Mouse (Mus musculus): ENCODE data around the gene Atg4b. TPM values are rescaled to one million over a fixed set of nuclear protein-coding genes. Genes with fewer than 3 reads are reported as not detected.
"Not testable (repeated sequence)": the region's sequence is repeated elsewhere in the genome, so short reads cannot be mapped to it uniquely, and the experiment has no call there.

The Atg4b gene
- total and polyA plus RNA-seq, 2 experiments, result 20.0 to 29.1 TPM

DNA sequence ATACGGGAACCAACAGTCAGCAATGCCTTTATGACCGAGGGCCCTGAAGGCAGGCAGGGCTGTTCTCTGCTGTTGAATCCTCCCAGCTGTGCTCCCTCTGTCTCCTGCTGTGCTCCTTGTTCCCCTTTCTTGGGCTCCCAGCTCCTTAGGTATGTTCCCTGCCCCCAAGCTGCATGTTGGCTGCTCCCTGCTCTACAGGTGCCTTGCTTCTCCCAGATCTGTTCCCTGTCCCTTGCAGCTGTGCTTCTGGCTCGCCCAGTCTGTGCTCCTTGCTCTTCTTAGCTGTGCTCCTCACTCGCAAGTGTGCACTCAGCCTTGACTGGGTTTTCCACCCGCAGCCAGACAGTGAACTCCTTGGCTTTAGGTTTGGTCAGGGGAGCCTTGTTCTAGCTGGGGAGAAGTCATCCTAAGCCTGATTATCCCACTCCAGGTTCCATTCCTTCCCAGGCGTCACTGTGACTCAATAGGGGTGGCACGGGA is 83.4 kb downstream of the Atg4b start:
- WGBS, result 97% methylated on average over 7 of the region's 7 CpGs

DNA sequence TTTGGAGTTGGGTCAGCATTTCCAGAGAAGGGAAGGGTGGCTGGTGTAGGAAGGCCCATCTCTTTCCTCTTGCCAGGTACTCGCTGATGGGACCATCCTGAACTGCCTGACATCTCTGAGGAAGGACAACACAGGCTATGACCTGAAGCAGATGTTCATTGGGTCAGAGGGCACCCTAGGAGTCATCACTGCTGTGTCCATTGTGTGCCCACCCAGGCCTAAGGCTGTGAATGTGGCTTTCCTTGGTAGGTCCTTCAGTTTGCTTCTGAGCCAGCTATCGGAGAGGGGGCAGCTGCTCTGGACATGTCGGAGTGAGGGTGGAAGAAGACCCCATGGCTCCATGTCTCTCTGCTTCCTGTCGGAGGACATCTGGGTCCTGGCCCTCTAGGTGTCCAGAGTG is 83.9 kb downstream of the Atg4b start:
- Histone ChIP-seq H3K27ac (replicated peaks; ENCODE audit: insufficient read depth, low read depth, low read length) (no peak overlapping the region), H3K9ac (ENCODE audit: low read depth, low read length) (no peak overlapping the region), H3K27me3 (ENCODE audit: control insufficient read depth, insufficient read depth, low read length) (no peaks in the 10 kb centered on the region), H3K4me1 (ENCODE audit: control insufficient read depth, insufficient read depth, low read length) (no peaks in the 10 kb centered on the region), H3K4me3 (ENCODE audit: insufficient read depth, low read depth, low read length) (no peak overlapping the region), H3K36me3 (ENCODE audit: control insufficient read depth, insufficient read depth, low read length) (peaks cover 10% of the 10 kb centered on the region), H3K79me2 (ENCODE audit: control insufficient read depth, insufficient read depth, low read length) (no peaks in the 10 kb centered on the region; the same call in 1 of the 2 replicates)
- TF ChIP-seq CTCF (IDR thresholded peaks at IDR 0.05; ENCODE audit: low read depth, low read length), result no peak
- TF ChIP-seq POLR2A (IDR thresholded peaks at IDR 0.05; ENCODE audit: extremely low read depth, insufficient read depth, low read length), result no peak
- no peak for DNase-seq (ENCODE audit: extremely low read depth, low read depth, low spot score)
- WGBS, result 96% methylated on average over 4 of the region's 4 CpGs

More for the DNA sequence above, 83.4 kb downstream of the Atg4b start:
- H3K4me3 ChIP-seq (ENCODE audit: insufficient read depth, low read depth, low read length), result no peak overlapping the region
- no peaks in the 10 kb centered on the region for H3K4me1 ChIP-seq (ENCODE audit: control insufficient read depth, insufficient read depth, low read length)
- H3K27me3 ChIP-seq (ENCODE audit: control insufficient read depth, insufficient read depth, low read length), result no peaks in the 10 kb centered on the region
- H3K36me3 ChIP-seq (ENCODE audit: control insufficient read depth, insufficient read depth, low read length), result peaks cover 10% of the 10 kb centered on the region
- no peak for DNase-seq (ENCODE audit: extremely low read depth, low read depth, low spot score)
- H3K9ac ChIP-seq (ENCODE audit: low read depth, low read length), result no peak overlapping the region
- H3K79me2 ChIP-seq (ENCODE audit: control insufficient read depth, insufficient read depth, low read length), result no peaks in the 10 kb centered on the region; the same call in 1 of the 2 replicates
- H3K27ac ChIP-seq (replicated peaks; ENCODE audit: insufficient read depth, low read depth, low read length), result no peak overlapping the region
- no peak for TF ChIP-seq POLR2A (IDR thresholded peaks at IDR 0.05; ENCODE audit: extremely low read depth, insufficient read depth, low read length)

DNA sequence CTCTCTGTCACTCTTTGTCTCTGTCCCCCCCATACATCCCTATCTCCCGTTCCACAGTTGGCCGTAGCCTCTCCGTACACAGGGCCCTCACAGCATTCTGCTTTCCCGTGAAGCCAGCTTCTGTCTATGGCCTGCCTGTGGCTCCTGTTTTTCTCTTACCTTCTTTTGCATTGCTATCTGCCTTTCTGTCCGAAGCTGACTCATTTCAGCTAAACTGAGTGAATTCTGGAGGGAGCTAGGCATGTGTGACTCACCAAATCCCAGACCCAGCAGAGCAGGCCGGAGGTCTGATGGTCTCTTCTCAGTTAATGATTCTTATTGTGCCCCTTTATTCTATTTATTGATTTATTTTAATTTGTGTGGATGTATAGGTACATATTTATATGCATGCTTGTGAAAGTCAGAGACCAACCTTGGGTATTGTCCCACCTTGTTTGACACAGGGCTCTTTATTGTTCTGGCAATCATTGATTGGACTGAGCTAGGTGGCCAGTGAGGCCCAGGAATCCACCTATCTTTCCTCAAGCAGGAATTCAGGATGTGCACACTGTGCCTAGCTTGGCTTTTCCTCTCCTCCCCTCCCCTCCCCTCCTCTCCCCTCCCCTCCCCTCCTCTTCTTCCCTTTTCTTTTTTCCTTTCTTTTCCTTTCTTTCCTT is 84.7 kb downstream of the Atg4b start:
- Histone ChIP-seq H3K79me2 (ENCODE audit: control insufficient read depth, insufficient read depth, low read length) (no peaks in the 10 kb centered on the region; the same call in 1 of the 2 replicates), H3K4me1 (ENCODE audit: control insufficient read depth, insufficient read depth, low read length) (no peaks in the 10 kb centered on the region), H3K27me3 (ENCODE audit: control insufficient read depth, insufficient read depth, low read length) (no peaks in the 10 kb centered on the region), H3K9ac (ENCODE audit: low read depth, low read length) (no peak overlapping the region), H3K36me3 (ENCODE audit: control insufficient read depth, insufficient read depth, low read length) (peaks cover 10% of the 10 kb centered on the region), H3K27ac (replicated peaks; ENCODE audit: insufficient read depth, low read depth, low read length) (no peak overlapping the region), H3K4me3 (ENCODE audit: insufficient read depth, low read depth, low read length) (no peak overlapping the region)
- WGBS, result 95% methylated on average over 6 of the region's 6 CpGs
- no peak for TF ChIP-seq POLR2A (IDR thresholded peaks at IDR 0.05; ENCODE audit: extremely low read depth, insufficient read depth, low read length)
- TF ChIP-seq CTCF (IDR thresholded peaks at IDR 0.05; ENCODE audit: low read depth, low read length), result no peak
- DNase-seq (ENCODE audit: extremely low read depth, low read depth, low spot score), result no peak

DNA sequence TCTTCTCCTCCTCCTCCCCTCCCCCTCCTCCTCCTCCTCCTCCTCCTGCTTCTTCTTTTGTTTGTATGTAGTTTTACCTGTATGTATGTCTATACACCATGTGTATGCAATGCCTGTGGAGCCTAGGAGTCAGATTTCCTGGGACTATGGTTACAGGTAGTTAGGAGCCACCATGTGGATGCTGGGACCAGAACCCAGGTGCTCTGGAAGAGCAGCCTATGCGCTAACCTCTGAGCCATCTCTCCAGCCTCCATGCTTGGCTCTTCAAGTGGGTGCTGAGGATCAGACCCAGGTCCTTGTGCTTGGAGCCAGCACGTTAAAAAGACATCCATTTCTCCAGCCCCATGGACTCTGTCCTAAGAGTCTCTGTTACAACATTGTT is 85.2 kb downstream of the Atg4b start:
- Histone ChIP-seq H3K9ac (ENCODE audit: low read depth, low read length) (no peak overlapping the region), H3K79me2 (ENCODE audit: control insufficient read depth, insufficient read depth, low read length) (no peaks in the 10 kb centered on the region; the same call in 1 of the 2 replicates), H3K27ac (replicated peaks; ENCODE audit: insufficient read depth, low read depth, low read length) (no peak overlapping the region), H3K4me1 (ENCODE audit: control insufficient read depth, insufficient read depth, low read length) (no peaks in the 10 kb centered on the region), H3K4me3 (ENCODE audit: insufficient read depth, low read depth, low read length) (no peak overlapping the region), H3K27me3 (ENCODE audit: control insufficient read depth, insufficient read depth, low read length) (no peaks in the 10 kb centered on the region), H3K36me3 (ENCODE audit: control insufficient read depth, insufficient read depth, low read length) (peaks cover 10% of the 10 kb centered on the region)
- no peak for TF ChIP-seq CTCF (IDR thresholded peaks at IDR 0.05; ENCODE audit: low read depth, low read length)
- no peak for TF ChIP-seq POLR2A (IDR thresholded peaks at IDR 0.05; ENCODE audit: extremely low read depth, insufficient read depth, low read length)
- no peak for DNase-seq (ENCODE audit: extremely low read depth, low read depth, low spot score)
- WGBS, result 68% methylated on average over 2 of the region's 2 CpGs

DNA sequence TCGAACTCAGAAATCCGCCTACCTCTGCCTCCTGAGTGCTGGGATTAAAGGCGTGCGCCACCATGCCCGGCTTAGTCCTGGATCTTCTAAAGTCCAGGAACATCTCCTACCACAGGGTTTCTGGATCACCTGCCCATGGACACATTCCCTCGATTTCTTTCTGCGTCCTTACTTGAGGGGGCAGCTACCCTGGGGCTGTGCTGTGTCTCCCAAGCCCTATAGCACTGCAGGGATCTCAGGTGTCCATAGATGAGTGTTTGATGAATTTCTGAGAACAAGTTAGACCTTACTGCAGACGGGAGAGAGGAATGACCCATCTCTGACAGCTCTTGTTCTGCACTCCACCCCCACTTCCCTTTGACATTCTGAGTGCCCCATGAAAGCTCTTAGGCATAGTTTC is 86.0 kb downstream of the Atg4b start:
- WGBS, result 93% methylated on average over 8 of the region's 8 CpGs
- no peak for TF ChIP-seq CTCF (IDR thresholded peaks at IDR 0.05; ENCODE audit: low read depth, low read length)
- TF ChIP-seq POLR2A (IDR thresholded peaks at IDR 0.05; ENCODE audit: extremely low read depth, insufficient read depth, low read length), result no peak
- H3K27me3 ChIP-seq (ENCODE audit: control insufficient read depth, insufficient read depth, low read length), result no peaks in the 10 kb centered on the region
- peaks cover 10% of the 10 kb centered on the region for H3K36me3 ChIP-seq (ENCODE audit: control insufficient read depth, insufficient read depth, low read length)
- H3K4me1 ChIP-seq (ENCODE audit: control insufficient read depth, insufficient read depth, low read length), result no peaks in the 10 kb centered on the region
- H3K4me3 ChIP-seq (ENCODE audit: insufficient read depth, low read depth, low read length), result no peak overlapping the region
- H3K27ac ChIP-seq (replicated peaks; ENCODE audit: insufficient read depth, low read depth, low read length), result no peak overlapping the region
- no peaks in the 10 kb centered on the region; the same call in 1 of the 2 replicates for H3K79me2 ChIP-seq (ENCODE audit: control insufficient read depth, insufficient read depth, low read length)
- H3K9ac ChIP-seq (ENCODE audit: low read depth, low read length), result no peak overlapping the region
- DNase-seq (ENCODE audit: extremely low read depth, low read depth, low spot score), result no peak

DNA sequence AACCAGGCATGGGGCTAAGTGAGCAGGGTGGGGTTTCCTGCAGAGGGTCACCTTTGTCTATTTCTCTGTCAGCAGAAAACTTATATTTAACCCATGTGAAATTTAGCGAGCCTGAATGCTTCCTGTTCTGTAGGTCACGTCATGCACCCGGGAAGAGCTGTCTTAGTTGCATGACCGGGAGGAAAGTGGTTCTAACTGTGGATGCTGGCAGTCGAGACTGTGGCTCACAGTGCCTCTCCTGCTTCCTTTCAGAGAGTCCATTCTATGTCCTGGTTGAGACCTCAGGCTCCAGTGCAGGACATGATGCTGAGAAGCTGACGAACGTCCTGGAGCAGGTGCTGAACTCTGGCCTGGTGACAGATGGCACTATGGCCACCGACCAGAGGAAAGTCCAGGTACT is 87.3 kb downstream of the Atg4b start:
- not testable (repeated sequence) for H3K4me3 ChIP-seq (ENCODE audit: insufficient read depth, low read depth, low read length); H3K27me3 ChIP-seq (ENCODE audit: control insufficient read depth, insufficient read depth, low read length); H3K4me1 ChIP-seq (ENCODE audit: control insufficient read depth, insufficient read depth, low read length); DNase-seq (ENCODE audit: extremely low read depth, low read depth, low spot score); H3K36me3 ChIP-seq (ENCODE audit: control insufficient read depth, insufficient read depth, low read length); H3K79me2 ChIP-seq (ENCODE audit: control insufficient read depth, insufficient read depth, low read length); H3K9ac ChIP-seq (ENCODE audit: low read depth, low read length); H3K27ac ChIP-seq (replicated peaks; ENCODE audit: insufficient read depth, low read depth, low read length)
- 85% methylated on average over 8 of the region's 8 CpGs for WGBS

Other genes with a start within 250 kb of the Atg4b start
- gene Farp2, start 239.4 kb upstream of the Atg4b start, total RNA-seq (2014; rRNA removed), result 10.5 and 16.4 TPM in 2 replicates
- 9.2 and 10.5 TPM in 2 replicates for gene Farp2, start 239.4 kb upstream of the Atg4b start, polyA plus RNA-seq (2012; rRNA removed)
- gene Stk25, start 92.8 kb upstream of the Atg4b start, total RNA-seq (2014; rRNA removed), result 22.0 and 31.7 TPM in 2 replicates
- gene Stk25, start 92.8 kb upstream of the Atg4b start, polyA plus RNA-seq (2012; rRNA removed), result 33.9 and 41.4 TPM in 2 replicates
- gene Bok, start 65.8 kb upstream of the Atg4b start, total RNA-seq (2014; rRNA removed), result 7.3 and 8.9 TPM in 2 replicates
- 11.5 and 15.9 TPM in 2 replicates for gene Bok, start 65.8 kb upstream of the Atg4b start, polyA plus RNA-seq (2012; rRNA removed)
- gene Thap4, start 3.4 kb downstream of the Atg4b start, total RNA-seq (2014; rRNA removed), result 10.0 and 13.6 TPM in 2 replicates
- gene Thap4, start 3.4 kb downstream of the Atg4b start, polyA plus RNA-seq (2012; rRNA removed), result 17.5 TPM in 2 replicates
- gene Dtymk, start 50.4 kb downstream of the Atg4b start, total RNA-seq (2014; rRNA removed), result 26.3 and 27.7 TPM in 2 replicates
- gene Dtymk, start 50.4 kb downstream of the Atg4b start, polyA plus RNA-seq (2012; rRNA removed), result 18.7 and 28.4 TPM in 2 replicates
- 4.4 and 5.5 TPM in 2 replicates for gene Ing5, start 52.5 kb downstream of the Atg4b start, total RNA-seq (2014; rRNA removed)
- 2.2 and 2.7 TPM in 2 replicates for gene Ing5, start 52.5 kb downstream of the Atg4b start, polyA plus RNA-seq (2012; rRNA removed)
- 23.4 and 24.8 TPM in 2 replicates for gene D2hgdh, start 73.4 kb downstream of the Atg4b start, total RNA-seq (2014; rRNA removed)
- 26.1 and 27.8 TPM in 2 replicates for gene D2hgdh, start 73.4 kb downstream of the Atg4b start, polyA plus RNA-seq (2012; rRNA removed)
- 0.37 TPM in 1 of 2 replicates, not detected in the other for gene Gal3st2, start 109.8 kb downstream of the Atg4b start, total RNA-seq (2014; rRNA removed)
- gene Gal3st2, start 109.8 kb downstream of the Atg4b start, polyA plus RNA-seq (2012; rRNA removed), result not detected in 2 replicates
- not detected in 2 replicates for gene Gal3st2b, start 166.8 kb downstream of the Atg4b start, total RNA-seq (2014; rRNA removed)
- not detected in 2 replicates for gene Gal3st2b, start 166.8 kb downstream of the Atg4b start, polyA plus RNA-seq (2012; rRNA removed)
- gene Gal3st2c, start 239.0 kb downstream of the Atg4b start, total RNA-seq (2014; rRNA removed), result not detected in 2 replicates
- not detected in 2 replicates for gene Gal3st2c, start 239.0 kb downstream of the Atg4b start, polyA plus RNA-seq (2012; rRNA removed)